Mouse (Mus musculus): ENCODE results near the gene Sesn3.
"Not testable (repeated sequence)": the region's sequence is repeated elsewhere in the genome, so short reads cannot be mapped to it uniquely, and the experiment has no call there.

GRCm38 (mm10) chr9:14345866-14346265 lies 71.0 kb downstream of the Sesn3 start:
- TF ChIP-seq CTCF (conservative IDR thresholded peaks at IDR 0.05; ENCODE audit: low read length); NANOG (IDR thresholded peaks at IDR 0.05; ENCODE audit: borderline replicate concordance, low read length): not testable (repeated sequence)

All from E14TG2a.4 (cell line).